Mouse (Mus musculus) thymus, adult 2 months (tissue): ENCODE data around the gene Camkk2. TPM values are rescaled to one million over a fixed set of nuclear protein-coding genes. Genes with fewer than 3 reads are reported as not detected.

Experiments
- DNase-seq: peaks from one replicate; pipeline ENCODE4 v3.0.0; 2021
- H3K27ac ChIP-seq: fragments of 200-500 bp; 2 replicates; pipeline ENCODE4 v1.5.1; 2012; ENCODE audit warnings: low read length, control low read depth; ENCODE audit not compliant: control insufficient read depth, insufficient read depth
- H3K27me3 ChIP-seq: fragments of 200-500 bp; 2 replicates; pipeline ENCODE4 v1.6.1; 2012; ENCODE audit warnings: mild to moderate bottlenecking, low read length, moderate library complexity, mixed read lengths; ENCODE audit not compliant: control insufficient read depth, insufficient read depth
- H3K36me3 ChIP-seq: fragments of 200-500 bp; 2 replicates; pipeline ENCODE4 v1.6.1; 2012; ENCODE audit warnings: mild to moderate bottlenecking, low read length, moderate library complexity; ENCODE audit not compliant: control insufficient read depth, insufficient read depth
- H3K4me1 ChIP-seq: fragments of 200-500 bp; replicated peaks from 2 replicates; pipeline ENCODE4 v1.6.1; 2012; ENCODE audit warnings: low read length; ENCODE audit not compliant: control insufficient read depth, insufficient read depth
- H3K4me3 ChIP-seq: fragments of 200-500 bp; 2 replicates; pipeline ENCODE4 v1.5.1; 2012; ENCODE audit warnings: mild to moderate bottlenecking, low read length, control low read depth, moderate library complexity; ENCODE audit not compliant: control insufficient read depth, insufficient read depth
- CTCF ChIP-seq: fragments of 200-500 bp; IDR thresholded peaks from 2 replicates; pipeline ENCODE4 v1.5.1; 2012; ENCODE audit warnings: mild to moderate bottlenecking, control low read depth, low read length, moderate library complexity, borderline replicate concordance; ENCODE audit not compliant: control insufficient read depth, poor library complexity, insufficient read depth; ENCODE audit errors: extremely low read depth
- POLR2A ChIP-seq: fragments of 200-500 bp; IDR thresholded peaks from 2 replicates; pipeline ENCODE4 v1.6.1; 2012; ENCODE audit warnings: mild to moderate bottlenecking, low read length, control low read depth, moderate library complexity; ENCODE audit not compliant: control insufficient read depth, poor library complexity, insufficient read depth; ENCODE audit errors: extremely low read depth
- whole genome bisulfite sequencing: fragments of 180-500 bp; shearing (Covaris S2); methylation state at CpG from one replicate; pipeline ENCODE4 v1.1.7; 2018; 5-methylcytosine and 5-hydroxymethylcytosine counted together
- polyA plus RNA-seq: library from polyadenylated mRNA; depleted of rRNA; stranded (reverse); fragments of >200 nt; gene quantifications from 2 replicates; pipeline ENCODE4 v1.2.3, GENCODE M21; 2012

The Camkk2 gene
- polyA plus RNA-seq, 1 experiment = 31.1 TPM

DNA sequence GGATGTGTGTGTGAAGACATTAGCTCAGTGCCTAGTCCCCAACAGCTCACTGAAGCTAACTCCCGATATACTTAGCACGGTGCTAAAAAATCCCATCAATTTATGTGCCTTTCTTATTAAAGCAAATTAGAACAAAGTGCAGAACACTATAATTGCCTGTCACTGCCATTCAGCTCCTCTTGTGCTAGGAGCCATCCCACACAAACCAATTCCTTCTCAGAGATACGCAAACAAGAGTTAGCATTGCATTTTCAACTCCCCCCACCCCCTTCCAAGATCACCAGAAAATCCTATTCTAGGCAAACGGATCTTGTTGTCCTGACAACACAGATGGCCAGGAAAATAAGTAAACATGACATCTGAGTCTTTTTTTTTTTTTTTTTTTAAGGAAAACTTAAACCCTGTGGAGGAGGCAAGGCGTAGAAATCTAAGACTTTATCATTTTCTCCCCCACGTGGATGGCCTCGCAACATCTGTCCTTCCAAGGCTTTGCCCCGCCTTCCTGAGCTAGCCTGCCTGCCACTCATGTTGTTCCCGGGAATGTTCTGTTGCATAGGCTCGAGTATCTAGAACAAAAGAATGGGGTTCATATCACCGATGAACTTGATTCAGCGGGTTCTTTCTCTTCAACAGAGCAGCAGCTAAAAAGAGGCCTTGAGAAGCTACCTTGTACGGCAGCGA, 4.7 kb upstream of the Camkk2 start:
- H3K27ac ChIP-seq = no peak overlapping the region
- no peak for DNase-seq
- TF ChIP-seq CTCF (no peak), POLR2A (no peak)

GRCm38 (mm10) chr5:122782066-122782465, 2.9 kb upstream of the Camkk2 start:
- peaks cover 9% of the 10 kb centered on the region; the same call in 1 of the 2 replicates for H3K36me3 ChIP-seq
- no peak for TF ChIP-seq CTCF
- no peak for TF ChIP-seq POLR2A
- 91% methylated on average over 1 of the region's 1 CpGs for WGBS

More for the DNA sequence above, 4.7 kb upstream of the Camkk2 start:
- no peak overlapping the region for H3K4me3 ChIP-seq
- 94% methylated on average over 14 of the region's 14 CpGs for WGBS
- no peaks in the 10 kb centered on the region for H3K27me3 ChIP-seq
- peaks cover 10% of the 10 kb centered on the region for H3K4me1 ChIP-seq
- peaks cover 27% of the 10 kb centered on the region for H3K36me3 ChIP-seq

GRCm38 (mm10) chr5:122780791-122781432, 1.7 kb upstream of the Camkk2 start:
- 94% methylated on average over 19 of the region's 19 CpGs for WGBS
- no peak for DNase-seq
- TF ChIP-seq CTCF = no peak
- TF ChIP-seq POLR2A = no peak
- Histone ChIP-seq H3K4me3 (no peak overlapping the region), H3K4me1 (peaks cover 21% of the 10 kb centered on the region), H3K27ac (peak overlapping the region; percentile 55; the same call in 1 of the 2 replicates), H3K36me3 (0 out of 2 replicates have a peak, but pooled peaks cover 3% of the 10 kb centered on the region), H3K27me3 (no peaks in the 10 kb centered on the region)

More at GRCm38 (mm10) chr5:122782066-122782465, 2.9 kb upstream of the Camkk2 start:
- no peak overlapping the region for H3K4me3 ChIP-seq
- peaks cover 21% of the 10 kb centered on the region for H3K4me1 ChIP-seq
- no peak for DNase-seq
- no peaks in the 10 kb centered on the region for H3K27me3 ChIP-seq
- H3K27ac ChIP-seq = no peak overlapping the region

DNA sequence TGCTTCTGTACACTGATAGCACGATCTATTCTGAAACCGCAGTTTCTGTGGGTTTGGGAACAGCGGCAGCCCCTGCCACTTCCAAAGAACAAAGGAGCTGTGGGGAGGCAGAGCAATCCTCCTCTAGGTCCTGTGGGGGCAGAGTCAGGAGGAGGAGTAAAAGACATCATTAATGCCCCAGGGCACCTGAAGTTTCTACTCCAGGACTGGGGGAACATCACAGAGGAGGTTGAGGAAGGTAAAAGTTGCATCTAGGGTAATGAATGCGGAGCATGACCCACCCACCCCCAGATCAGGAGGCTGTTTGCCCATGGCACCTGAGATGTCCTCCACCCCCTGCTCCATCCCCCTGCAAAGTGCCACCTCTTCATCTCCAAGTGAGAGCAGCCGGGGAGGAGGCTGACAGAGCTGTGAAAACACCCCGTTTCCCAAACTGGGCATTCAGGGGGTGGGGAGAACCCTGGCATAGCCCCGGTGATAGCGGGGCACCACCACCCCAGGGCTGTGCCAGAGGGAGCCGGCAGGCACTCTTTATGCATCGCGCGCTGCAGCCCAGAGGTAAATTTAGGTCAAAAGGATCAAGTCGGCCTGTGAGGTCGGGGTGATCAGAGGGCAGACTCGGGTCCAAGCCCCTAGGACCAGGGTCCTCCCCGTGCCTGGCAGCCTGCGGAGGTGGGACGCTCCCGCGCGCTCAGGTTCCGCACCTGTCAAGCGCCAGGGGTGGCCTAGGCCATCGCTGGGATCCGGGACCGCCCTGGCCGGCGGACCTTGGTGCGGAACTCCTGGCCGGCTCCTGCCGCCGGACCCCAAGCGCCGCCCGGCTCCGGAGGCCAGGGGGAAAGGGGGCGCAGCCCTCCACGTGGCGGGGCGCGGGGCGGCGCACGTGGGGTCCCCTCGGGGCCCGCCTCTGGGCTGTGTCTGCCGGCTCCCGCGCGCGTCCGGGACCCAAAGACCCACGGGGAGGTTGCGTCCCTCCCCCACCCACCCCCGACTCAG, 680 bp downstream of the Camkk2 start:
- under 1% methylated on average over 49 of the region's 55 CpGs for WGBS
- TF ChIP-seq CTCF (no peak), POLR2A (0 out of 2 replicates have a peak, but pooled peaks have one; percentile 22)
- Histone ChIP-seq H3K27me3 (no peaks in the 10 kb centered on the region), H3K27ac (no peak overlapping the region), H3K4me3 (peak overlapping the region; percentile 89), H3K36me3 (no peaks in the 10 kb centered on the region), H3K4me1 (peaks cover 26% of the 10 kb centered on the region)
- peak; percentile 31 for DNase-seq

DNA sequence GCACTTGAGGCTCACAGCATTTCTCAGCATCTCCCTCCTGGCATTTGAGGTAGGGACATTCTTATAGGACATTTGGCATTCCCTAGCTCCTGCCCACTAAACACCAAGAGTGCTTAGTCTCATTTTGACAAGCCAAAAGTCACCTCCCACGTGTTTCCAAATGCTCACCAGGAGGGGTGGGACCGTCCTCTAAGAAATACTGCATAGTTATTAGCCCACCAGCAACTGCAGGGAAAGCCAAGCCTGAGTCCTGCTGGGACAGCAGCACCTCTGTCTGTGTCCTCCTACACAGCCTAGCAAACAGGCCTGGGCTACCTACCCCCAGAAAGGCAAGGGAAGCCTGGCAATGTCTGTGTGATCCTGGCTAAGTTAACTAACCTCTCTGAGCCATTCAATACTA, 1.9 kb downstream of the Camkk2 start:
- Histone ChIP-seq H3K4me3 (no peak overlapping the region), H3K27ac (no peak overlapping the region), H3K36me3 (no peaks in the 10 kb centered on the region), H3K27me3 (no peaks in the 10 kb centered on the region), H3K4me1 (peaks cover 26% of the 10 kb centered on the region)
- no peak for DNase-seq
- TF ChIP-seq CTCF (no peak), POLR2A (no peak)
- WGBS = 75% methylated on average over 2 of the region's 2 CpGs
